Mouse (Mus musculus): ENCODE measurements at regions not wholly inside any gene's neighbourhood (a gene's known extent, or its start where the extent isn't known, plus 50 kb on each side); places are given as distances from the start of the nearest gene placed in this dataset.

- TF ChIP-seq EP300 (IDR thresholded peaks at IDR 0.05; ENCODE audit: insufficient read depth, low read depth, low read length): no peak
- TF ChIP-seq CTCF (IDR thresholded peaks at IDR 0.05): no peak
- no peak for TF ChIP-seq POLR2A (IDR thresholded peaks at IDR 0.05; ENCODE audit: insufficient read depth, low read depth, low read length)
Measured at GRCm38 (mm10) chr12:56143789-56144188, 201.9 kb downstream of the Mbip start.
